Mouse (Mus musculus) thymus, postnatal 10 days (tissue): ENCODE results near the gene Zfp937.
A peak's percentile ranks its signal among the peaks of the same experiment; 100 is the strongest.
"Not testable (repeated sequence)": the region's sequence is repeated elsewhere in the genome, so short reads cannot be mapped to it uniquely, and the experiment has no call there.

Source experiments
- DNase-seq, 2 experiments: peaks; one replicate each; pipeline ENCODE4 v3.0.0; 2021; ENCODE audit warnings: low spot score in 2 of 2

Zfp937 gene

DNA sequence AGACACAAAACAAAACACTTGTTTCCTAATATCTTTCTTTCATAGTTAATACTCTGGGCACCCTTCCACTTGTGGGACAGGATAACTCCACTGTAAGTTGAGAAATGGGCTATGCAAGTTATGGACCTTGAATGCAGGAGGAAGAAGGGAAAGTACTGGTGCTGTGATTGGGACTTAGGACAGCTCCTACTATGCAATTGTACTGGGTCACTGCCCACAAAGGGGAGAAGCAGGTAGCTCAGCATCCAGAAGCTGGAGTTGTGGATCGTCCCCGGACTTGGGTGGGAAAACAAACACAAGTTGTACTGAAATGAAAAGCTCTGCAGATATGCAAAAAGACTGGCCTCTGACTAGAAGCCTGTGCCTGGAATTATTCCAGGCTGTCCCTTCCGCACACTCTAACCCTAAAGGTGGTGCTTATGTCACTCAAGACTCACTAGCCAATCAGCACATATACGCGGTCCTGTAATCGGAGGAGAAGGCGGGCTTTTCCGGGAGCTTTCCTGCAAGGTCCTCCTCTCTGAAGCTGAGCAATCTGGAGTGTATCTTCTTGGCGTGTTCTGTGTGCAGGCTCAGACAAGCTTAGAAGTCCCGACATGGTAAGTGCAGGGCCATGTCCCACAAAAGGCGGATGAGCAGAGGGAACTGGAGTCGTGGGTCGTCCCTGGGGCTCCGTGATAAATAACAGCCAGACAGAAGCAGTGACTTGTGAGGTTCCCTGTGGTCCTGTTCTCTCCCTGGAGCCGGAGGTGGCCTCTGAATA is at the start of gene Zfp937:
Gene Zfp937, plus strand, starts transcription at position 474 of the 763 bp plus-strand sequence.
- DNase-seq, result peak; percentile 12 to 13

DNA sequence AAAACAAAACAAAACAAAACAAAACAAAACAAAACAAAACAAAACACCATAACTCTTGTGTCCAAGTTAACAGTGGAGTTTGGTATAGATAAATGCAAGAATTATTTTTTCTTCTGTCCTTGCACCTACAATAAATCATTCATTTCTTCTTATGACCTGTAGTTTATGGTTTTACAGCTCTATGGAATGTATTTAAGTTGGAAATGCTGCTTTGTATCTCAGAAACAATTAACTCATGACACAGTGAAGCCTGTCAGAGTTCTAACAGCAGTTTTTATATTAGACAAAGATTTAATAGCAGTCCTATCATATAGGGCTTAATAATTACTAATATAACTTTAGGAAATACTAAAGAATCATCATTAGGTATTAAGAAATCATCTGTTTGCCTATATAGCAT is 44.0 kb upstream of the Zfp937 start:
- no peak for DNase-seq

DNA sequence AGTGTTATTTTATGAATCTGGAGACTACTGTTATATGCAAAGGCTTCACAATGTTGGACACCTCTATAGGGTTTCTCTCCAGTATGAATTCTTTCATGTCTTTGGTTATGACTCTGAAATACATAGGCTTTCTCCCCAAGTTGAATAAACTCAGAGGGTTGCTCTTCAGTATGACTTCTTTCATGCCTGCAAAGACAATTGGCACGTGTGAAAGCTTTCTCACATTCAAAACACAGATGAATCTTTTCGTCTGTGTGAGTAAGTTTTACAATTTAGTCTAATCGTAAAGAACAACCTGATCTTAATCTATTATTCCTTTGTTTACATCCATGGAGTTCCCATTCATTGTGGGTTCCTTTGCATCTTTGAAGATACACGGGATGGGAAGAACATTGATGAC is 38.3 kb upstream of the Zfp937 start, which contains the start of gene Gm10770:
Gene Gm10770, minus strand, starts transcription at position 101 of the 400 bp plus-strand sequence.
- DNase-seq, result not testable (repeated sequence)

DNA sequence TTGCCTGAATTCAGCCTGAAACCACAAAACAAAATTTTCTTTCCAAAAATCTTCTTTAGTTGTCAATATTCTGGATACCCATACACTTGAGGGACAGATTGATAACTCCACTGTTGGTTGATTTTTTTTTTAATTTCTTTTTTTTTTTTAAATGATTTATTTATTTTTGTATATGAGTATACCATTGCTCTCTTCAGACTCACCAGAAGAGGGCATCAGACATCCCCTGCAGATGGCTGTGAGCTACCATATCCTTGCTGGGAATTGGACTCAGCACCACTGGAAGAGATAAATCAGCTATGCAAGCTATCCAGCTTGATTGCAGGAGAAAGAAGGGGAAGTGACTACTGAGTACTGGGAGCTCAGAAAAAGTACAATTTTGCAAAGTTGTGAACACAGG is 36.8 kb upstream of the Zfp937 start:
- DNase-seq, result not testable (repeated sequence)

DNA sequence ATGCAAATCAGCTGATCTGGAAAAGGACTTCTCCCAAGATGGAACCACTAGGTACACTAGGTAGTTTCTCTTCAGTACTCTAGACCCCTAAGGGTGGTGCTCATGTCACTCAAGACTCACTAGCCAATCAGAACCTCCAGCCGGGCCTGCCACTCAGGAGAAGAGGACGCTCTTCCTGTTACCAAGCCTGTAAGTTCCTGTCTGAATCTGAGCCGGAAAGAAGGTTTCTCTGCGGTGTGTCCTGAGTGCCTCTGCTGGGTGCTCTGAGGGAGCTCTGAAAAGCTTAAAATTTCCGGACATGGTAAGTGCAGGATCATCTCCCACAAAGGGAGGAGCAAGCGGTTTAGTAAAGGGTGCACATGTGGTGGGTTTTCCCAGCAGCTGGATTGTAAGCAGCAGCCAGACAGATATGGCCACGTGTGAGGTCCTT is 36.3 kb upstream of the Zfp937 start, which contains the start of gene Gm14139:
Gene Gm14139, plus strand, starts transcription at position 186 of the 430 bp plus-strand sequence.
- DNase-seq, result not testable (repeated sequence)

DNA sequence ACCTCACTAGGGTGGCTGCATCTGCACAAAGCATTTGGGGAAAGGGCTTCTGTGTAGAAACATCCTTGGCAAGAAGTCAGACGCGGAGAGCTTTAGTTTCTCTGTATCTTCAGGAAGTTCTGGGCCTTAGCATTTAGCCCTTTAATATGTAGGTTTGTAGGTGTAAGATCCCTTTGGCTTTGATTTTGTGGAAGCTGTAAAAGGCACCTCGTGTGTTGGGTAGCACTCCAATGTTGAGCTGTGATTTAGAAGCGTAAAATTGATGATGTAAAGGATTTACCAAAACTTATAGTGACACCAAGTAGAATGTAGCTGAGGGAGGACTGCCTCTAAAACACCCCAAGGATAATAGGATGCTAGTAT is 471 bp downstream of the Zfp937 start:
- DNase-seq, result not testable (repeated sequence)

DNA sequence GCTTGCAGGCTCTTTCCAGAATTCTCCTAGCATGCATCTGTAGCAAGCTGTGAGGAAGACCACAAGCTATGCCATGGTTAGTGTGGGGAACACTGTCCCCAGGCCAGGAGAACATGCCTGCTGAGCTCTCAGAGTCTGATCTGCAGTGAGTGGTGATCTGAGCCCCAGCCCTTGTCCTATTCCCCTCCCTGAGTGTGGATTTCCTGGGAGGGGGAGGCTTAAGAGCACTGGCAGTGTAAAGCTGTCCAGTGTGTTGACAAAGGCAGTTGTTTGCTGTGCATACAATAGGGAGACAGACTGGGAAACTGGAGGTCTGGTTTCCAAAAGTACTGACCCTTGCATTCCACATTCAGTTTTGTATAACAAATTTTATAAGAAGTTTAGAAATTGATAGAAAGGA is 5.4 kb downstream of the Zfp937 start:
- not testable (repeated sequence) for DNase-seq

DNA sequence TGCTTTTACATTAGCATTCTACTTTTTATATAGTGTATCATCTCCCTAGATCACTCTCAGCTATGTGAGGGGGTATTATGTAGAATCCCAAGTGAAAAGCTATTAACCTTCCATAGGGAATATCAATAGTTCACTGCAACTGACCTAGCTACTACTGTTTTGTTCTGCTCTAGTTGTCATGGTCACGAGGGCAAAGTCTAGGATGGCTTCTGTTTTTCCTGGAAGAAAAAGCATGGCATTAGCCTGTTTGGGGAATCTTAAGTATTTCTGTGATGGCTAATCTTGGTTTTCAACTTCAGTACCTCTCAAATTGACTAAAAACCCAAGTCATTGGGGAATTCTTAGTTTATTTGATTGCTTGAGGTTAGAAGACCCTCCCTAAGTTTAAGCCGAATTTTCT is 25.3 kb downstream of the Zfp937 start:
- no peak for DNase-seq

DNA sequence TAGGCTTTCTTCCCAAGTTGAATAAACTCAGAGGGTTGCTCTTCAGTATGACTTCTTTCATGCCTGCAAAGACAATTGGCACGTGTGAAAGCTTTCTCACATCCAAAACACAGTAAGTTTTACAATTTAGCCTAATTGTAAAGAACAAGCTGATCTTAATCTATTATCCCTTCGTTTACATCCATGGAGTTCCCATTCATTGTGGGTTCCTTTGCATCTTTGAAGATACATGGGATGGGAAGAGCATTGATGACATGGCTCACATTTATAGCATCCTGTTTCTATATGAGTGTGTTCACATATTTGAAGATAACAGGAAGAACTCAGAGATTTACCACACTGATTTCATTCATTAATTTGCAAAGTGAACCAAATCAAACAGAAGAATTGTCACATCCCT is 37.6 kb downstream of the Zfp937 start, which contains the start of gene Gm21994:
Gene Gm21994, minus strand, starts transcription at position 101 of the 400 bp plus-strand sequence.
- DNase-seq, result not testable (repeated sequence)

DNA sequence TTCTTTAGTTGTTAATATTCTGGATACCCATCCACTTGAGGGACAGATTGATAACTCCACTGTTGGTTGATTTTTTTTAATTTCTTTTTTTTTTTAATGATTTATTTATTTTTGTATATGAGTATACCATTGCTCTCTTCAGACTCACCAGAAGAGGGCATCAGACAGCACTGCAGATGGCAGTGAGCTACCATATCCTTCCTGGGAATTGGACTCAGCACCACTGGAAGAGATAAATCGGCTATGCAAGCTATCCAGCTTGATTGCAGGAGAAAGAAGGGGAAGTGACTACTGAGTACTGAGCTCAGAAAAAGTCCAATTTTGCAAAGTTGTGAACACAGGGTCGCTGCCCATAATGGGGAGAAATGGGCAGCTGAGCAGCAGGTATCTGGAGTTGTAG is 39.0 kb downstream of the Zfp937 start:
- DNase-seq, result not testable (repeated sequence)

DNA sequence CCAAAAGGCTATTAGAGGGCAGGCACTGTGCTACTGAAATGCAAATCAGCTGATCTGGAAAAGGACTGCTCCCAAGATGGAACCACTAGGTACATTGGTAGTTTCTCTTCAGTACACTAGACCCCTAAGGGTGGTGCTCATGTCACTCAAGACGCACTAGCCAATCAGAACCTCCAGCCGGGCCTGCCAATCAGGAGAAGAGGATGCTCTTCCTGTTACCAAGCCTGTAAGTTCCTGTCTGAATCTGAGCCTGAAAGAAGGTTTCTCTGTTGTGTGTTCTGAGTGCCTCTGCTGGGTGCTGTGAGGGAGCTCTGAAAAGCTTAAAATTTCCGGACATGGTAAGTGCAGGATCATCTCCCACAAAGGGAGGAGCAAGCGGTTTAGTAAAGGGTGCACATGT is 39.4 kb downstream of the Zfp937 start, which contains the start of gene Gm14124:
Gene Gm14124, plus strand, starts transcription at position 227 of the 400 bp plus-strand sequence.
- not testable (repeated sequence) for DNase-seq
